Mouse (Mus musculus) left cerebral cortex, postnatal 36 days (tissue): ENCODE measurements around the gene Eepd1. TPM values are rescaled to one million over a fixed set of nuclear protein-coding genes. Genes with fewer than 3 reads are reported as not detected.

Experiments used
- DNase-seq, 2 experiments: peaks; one replicate each; pipeline ENCODE4 v3.0.0; 2021 to 2022; ENCODE audit warnings: low spot score in 2 of 2, mixed read lengths in 1 of 2
- intact Hi-C: fragments of 180-260 bp; cut with DNase I; formaldehyde crosslinking; loops from one replicate; pipeline ENCODE4 v1.15.1; 2025
- total RNA-seq, 2 experiments: library from RNA; stranded (reverse); gene quantifications; 2 replicates each; pipeline ENCODE4 v1.2.3; 2021

Gene Eepd1
- total RNA-seq, 2 experiments from 2014 or later = 21.7 to 21.9 TPM

DNA sequence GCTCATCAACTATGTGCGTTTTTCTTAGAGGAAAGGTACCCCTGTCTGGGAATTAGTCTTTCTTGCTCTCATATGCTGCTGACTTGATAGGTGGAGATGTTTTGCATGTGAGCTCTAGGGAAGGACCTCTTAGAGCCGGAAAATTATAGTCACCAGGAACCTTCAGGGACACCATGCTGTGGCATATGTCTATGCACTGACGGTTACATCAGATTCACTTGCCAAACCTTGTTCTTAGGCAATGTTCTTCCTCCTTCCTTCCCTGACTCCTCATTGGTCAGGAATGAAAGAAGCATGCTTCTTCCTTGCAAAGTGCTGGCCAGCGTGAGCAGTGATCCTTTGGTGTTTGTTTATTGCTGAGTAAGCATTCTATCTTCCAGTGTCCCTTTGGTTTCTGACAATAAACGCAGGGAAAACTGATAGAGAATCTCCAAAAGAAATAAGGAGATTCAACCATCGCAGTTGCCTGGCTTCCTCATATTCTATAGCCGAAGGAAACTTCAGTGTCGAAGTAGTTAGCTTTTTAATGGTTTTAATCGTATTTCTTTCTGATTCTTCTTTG lies 5.0 kb downstream of the Eepd1 start:
- intact Hi-C loops = loop anchor here (10.0 kb wide), 1 partner anchor 332 kb away; the partner anchor contains the start of gene Herpud2

GRCm38 (mm10) chr9:25487446-25488110 lies 6.2 kb downstream of the Eepd1 start:
- intact Hi-C loops = loop anchor here (10.0 kb wide), 1 partner anchor 333 kb away; the partner anchor contains the start of gene Herpud2
- DNase-seq = no peak

More for the DNA sequence above, 5.0 kb downstream of the Eepd1 start:
- no peak for DNase-seq

DNA sequence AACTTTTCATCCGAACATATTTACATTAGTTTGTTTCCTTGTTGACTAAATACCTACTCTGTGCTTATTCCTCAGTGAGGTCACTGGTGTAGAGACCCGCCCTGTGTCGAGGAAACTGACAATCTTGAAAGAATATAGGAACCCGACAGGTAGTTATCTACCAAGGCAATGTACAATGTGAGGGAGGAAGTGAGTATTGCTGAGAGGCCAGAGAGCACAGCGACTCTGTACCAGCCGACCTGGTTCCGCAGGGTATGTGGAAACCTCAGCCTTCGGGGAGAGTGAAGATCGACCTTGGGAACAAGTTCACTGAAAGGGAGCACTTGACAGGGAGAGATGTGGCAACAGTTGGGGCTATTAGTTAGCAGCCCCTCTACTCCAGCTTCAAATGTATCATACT lies 7.2 kb downstream of the Eepd1 start:
- intact Hi-C loops = loop anchor here (10.0 kb wide), 1 partner anchor 334 kb away; the partner anchor contains the start of gene Herpud2
- no peak for DNase-seq

GRCm38 (mm10) chr9:25489221-25489960 lies 8.0 kb downstream of the Eepd1 start:
- no peak for DNase-seq
- intact Hi-C loops = loop anchor here (10.0 kb wide), 1 partner anchor 335 kb away; the partner anchor contains the start of gene Herpud2

- no peak for DNase-seq
- intact Hi-C loops = no loop called here
These were observed 9.2 kb downstream of the Eepd1 start for GRCm38 (mm10) chr9:25490278-25491145.

DNA sequence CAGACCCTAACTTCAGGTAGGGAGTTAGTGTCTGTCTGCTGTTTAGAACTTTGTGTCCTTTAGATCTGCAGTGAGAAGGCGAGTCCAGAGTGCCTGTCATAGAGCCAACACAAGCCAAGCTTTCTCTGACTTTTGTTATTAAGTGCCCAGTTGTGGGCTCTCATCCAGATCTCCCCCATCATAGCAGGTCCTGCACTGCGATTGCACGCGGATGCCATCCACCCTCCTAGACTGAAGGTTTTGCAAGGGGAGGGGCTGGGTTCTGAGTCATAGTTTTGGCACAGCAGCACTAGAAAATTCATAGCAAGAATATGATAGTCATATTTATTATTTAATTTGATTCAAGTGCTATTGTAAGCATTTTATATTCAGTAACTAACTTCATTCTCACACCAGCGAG lies 12.6 kb downstream of the Eepd1 start:
- no peak for DNase-seq
- intact Hi-C loops = no loop called here

DNA sequence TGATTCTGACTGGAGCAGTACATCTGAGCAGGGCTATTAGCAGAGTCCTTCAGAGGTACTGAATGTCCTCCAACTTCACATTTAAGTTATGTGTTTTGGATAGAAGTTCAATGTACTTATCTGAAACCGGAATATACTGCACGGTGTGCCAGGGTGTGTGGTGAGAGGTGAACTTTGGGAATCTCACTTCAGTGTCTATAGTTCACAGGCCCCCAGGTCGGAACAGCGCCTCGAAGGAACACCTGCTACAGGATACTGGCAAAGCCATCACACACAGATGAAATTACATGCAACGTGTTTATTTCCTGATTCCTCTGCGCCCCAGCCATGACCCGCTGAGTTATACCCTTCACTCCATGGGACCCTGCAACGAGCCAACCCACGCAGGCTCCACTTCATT lies 14.3 kb downstream of the Eepd1 start:
- DNase-seq = no peak
- intact Hi-C loops = no loop called here

- no peak for DNase-seq
- intact Hi-C loops = no loop called here
These were observed 14.8 kb downstream of the Eepd1 start for GRCm38 (mm10) chr9:25496196-25496595.

DNA sequence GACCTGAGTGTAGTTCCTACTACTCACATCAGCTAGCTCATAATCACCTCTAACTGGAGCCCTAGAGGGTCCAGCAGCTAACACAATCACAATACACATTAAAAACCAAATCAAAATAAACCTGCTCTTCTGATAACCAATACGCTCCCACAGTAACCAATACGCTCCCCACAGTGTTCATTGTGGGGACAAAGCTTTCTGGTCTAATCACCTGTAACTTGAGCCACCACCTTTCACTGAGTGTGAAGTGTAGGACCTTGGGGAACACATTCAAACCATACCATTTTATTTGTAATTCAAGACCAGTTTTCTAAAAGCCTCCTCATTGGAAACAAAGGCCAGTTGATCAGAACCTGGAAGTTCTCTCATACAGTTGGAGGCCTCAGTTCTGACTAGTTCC lies 15.4 kb downstream of the Eepd1 start:
- intact Hi-C loops = no loop called here
- DNase-seq = no peak

- intact Hi-C loops = no loop called here
- no peak for DNase-seq
These were observed 17.4 kb downstream of the Eepd1 start for GRCm38 (mm10) chr9:25498770-25499169.

GRCm38 (mm10) chr9:25499306-25499705 lies 18.0 kb downstream of the Eepd1 start:
- no peak for DNase-seq
- intact Hi-C loops = no loop called here

GRCm38 (mm10) chr9:25500031-25500430 lies 18.7 kb downstream of the Eepd1 start:
- intact Hi-C loops = no loop called here
- no peak for DNase-seq

DNA sequence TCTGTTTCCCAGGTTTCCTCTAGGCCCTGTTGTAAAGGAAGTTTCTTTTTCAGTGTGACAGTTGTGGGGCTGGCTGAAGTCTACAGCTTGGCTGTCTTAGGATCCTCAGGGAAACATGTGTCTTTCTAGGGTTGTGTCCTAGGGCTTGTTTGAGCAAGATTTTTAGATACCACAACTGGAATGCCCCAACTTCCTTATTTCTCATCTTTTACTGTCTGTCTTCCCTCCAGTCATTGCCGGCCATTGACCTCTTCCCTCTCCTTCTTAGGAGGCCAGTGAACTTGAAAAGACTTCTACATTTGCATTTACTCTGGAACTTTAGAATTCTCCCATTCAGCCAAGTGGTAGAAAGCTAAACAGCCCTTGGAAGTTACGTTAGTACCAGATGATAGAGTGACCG lies 27.5 kb downstream of the Eepd1 start:
- intact Hi-C loops = no loop called here
- no peak for DNase-seq

DNA sequence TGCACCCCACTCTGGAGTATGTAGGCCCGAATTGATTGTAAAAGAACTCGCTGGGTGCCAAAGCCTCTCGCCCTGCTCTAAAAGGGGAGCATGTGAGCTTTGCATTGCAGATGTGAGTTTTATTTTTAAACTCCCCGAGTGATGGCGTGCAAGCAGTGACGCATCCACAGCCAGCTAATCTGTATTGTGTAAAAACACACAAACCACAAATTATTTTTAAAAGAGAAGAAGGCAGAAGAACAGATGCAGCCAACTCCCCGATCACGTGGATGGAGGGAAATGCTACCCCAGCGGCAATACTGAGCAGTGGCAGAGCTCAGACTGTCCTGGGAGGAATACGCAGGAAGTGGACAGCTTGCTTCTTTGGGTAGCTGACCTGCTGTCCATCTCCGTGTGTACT lies 29.2 kb downstream of the Eepd1 start:
- DNase-seq = peak; percentile 41 to 50
- intact Hi-C loops = no loop called here

GRCm38 (mm10) chr9:25513050-25513449 lies 31.7 kb downstream of the Eepd1 start:
- intact Hi-C loops = no loop called here
- no peak for DNase-seq

DNA sequence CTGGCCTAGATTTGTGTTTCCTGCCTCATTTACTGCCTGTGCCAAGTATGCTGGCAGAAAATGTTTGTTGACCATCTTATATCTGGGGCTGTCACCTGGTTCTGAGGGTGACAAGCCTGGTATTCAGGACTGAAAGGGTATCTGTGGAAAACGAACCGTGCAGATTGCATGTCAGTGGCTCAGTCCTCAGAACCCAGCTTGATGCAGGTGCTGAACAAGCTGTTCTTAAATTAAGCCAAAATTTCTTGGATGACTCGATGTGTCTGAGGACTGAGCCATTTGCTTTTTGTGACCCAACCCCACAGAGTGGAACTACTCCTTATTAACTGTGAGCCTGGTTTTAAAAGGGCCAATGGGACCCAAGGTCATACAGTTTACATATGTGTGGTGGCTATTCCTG lies 32.2 kb downstream of the Eepd1 start:
- intact Hi-C loops = no loop called here
- DNase-seq = no peak

DNA sequence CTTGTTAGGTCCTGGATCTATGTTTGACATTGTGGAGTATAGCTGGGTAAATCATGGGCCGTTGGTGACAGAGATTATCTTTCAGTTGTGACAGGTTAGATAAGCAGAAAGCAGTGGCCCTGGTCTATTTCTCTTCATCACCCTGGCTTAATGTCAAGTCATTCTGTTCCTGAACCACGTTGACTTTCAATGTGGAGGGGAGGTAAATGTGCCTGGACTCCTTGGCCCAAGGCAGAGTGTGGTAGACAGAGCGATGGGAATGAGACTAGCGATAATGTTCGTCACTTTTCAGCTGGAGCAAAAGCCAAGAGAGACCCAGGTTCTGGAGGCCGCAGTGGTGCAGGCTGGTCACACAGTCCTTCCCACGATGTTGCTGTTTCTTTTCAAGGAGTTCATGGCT lies 35.3 kb downstream of the Eepd1 start:
- no peak for DNase-seq
- intact Hi-C loops = loop anchor here (5.0 kb wide), 1 partner anchor 51 kb away; no protein-coding TSS in a partner anchor

DNA sequence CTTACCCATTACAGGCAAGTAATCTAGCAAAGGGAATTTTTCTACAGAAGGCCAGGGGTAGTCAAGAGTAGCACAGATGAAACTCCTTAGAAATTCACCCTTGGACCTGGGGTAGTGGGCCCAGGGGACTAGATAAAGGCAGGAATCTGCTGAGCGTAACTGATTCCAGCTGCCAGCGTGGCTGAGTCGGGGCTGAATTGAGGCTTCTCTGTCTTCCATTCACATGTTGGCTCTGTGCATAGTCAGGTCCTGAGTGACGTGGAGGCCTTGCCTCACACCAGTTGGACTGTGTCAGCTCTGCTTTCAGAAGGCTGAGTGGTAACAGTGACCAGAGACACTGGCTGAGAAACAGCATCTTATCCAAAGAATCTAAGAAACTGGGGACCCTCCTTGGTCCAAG lies 36.6 kb downstream of the Eepd1 start:
- no peak for DNase-seq

GRCm38 (mm10) chr9:25519193-25519592 lies 37.8 kb downstream of the Eepd1 start:
- intact Hi-C loops = loop anchor here (5.0 kb wide), 1 partner anchor 48 kb away; no protein-coding TSS in a partner anchor
- DNase-seq = no peak

More for the DNA sequence above, 36.6 kb downstream of the Eepd1 start:
- intact Hi-C loops = loop anchor here (5.0 kb wide), 1 partner anchor 49 kb away; no protein-coding TSS in a partner anchor

DNA sequence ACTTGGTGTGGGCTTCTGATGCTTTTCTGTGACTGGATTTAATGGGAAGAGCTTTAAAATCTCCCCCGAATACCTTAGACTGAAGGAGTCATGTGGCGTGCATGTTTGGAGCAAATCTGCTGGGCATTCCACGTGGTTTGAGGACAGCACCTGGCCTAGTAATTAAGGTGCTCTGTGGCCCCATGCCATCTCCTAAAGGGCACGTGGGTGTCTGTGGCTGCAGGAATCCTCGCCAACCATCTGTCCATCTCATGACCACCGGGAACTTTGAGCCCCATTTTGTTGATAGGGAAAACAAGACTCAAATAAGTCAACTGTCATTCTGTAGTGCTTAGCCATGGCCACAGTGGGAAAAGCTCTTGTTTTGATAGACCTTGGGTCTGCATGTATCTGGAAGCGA lies 39.5 kb downstream of the Eepd1 start:
- intact Hi-C loops = no loop called here
- no peak for DNase-seq
